Mouse (Mus musculus): ENCODE data around the gene Prkx. TPM values are rescaled to one million over a fixed set of nuclear protein-coding genes. Genes with fewer than 3 reads are reported as not detected.

Prkx gene
- polyA plus RNA-seq, 1 experiment from 2014 or later = 11.9 TPM

- H3K27ac ChIP-seq (replicated peaks) = no peak overlapping the region
- H3K4me2 ChIP-seq (replicated peaks; ENCODE audit: low read depth) = no peak overlapping the region
- H3K4me3 ChIP-seq (ENCODE audit: low read depth, low read length) = no peak overlapping the region
- no peaks in the 10 kb centered on the region for H3K36me3 ChIP-seq (ENCODE audit: control insufficient read depth, insufficient read depth, low read length)
- DNase-seq (ENCODE audit: low spot score) (no peak), ATAC-seq (ENCODE audit: low FRiP score, low TSS enrichment) (no peak)
- H3K27me3 ChIP-seq (ENCODE audit: control insufficient read depth, insufficient read depth, low read length) = no peaks in the 10 kb centered on the region
- H3K4me1 ChIP-seq (replicated peaks; ENCODE audit: control insufficient read depth, insufficient read depth) = no peaks in the 10 kb centered on the region
- no peak overlapping the region for H3K9ac ChIP-seq (ENCODE audit: low read length)
- TF ChIP-seq EP300 (optimal IDR thresholded peaks at IDR 0.05) = no peak
- TF ChIP-seq CTCF (IDR thresholded peaks at IDR 0.05; ENCODE audit: low read depth) = no peak
- no peaks in the 10 kb centered on the region for H3K9me3 ChIP-seq (ENCODE audit: control insufficient read depth, low read length)
Measured at GRCm38 (mm10) chrX:77786354-77786753, 9.7 kb downstream of the Prkx start.

- H3K9ac ChIP-seq (ENCODE audit: low read length) = no peak overlapping the region
- ATAC-seq (ENCODE audit: low FRiP score, low TSS enrichment) = no peak
- no peaks in the 10 kb centered on the region for H3K27me3 ChIP-seq (ENCODE audit: control insufficient read depth, insufficient read depth, low read length)
- H3K9me3 ChIP-seq (ENCODE audit: control insufficient read depth, low read length) = no peaks in the 10 kb centered on the region
- DNase-seq (ENCODE audit: low spot score) = no peak
- no peak overlapping the region for H3K27ac ChIP-seq (replicated peaks)
- TF ChIP-seq CTCF (IDR thresholded peaks at IDR 0.05; ENCODE audit: low read depth) = peak; percentile 51
- no peak for TF ChIP-seq EP300 (optimal IDR thresholded peaks at IDR 0.05)
- no peak overlapping the region for H3K4me2 ChIP-seq (replicated peaks; ENCODE audit: low read depth)
- no peaks in the 10 kb centered on the region for H3K4me1 ChIP-seq (replicated peaks; ENCODE audit: control insufficient read depth, insufficient read depth)
- no peak overlapping the region for H3K4me3 ChIP-seq (ENCODE audit: low read depth, low read length)
- H3K36me3 ChIP-seq (ENCODE audit: control insufficient read depth, insufficient read depth, low read length) = no peaks in the 10 kb centered on the region
Measured at GRCm38 (mm10) chrX:77777822-77778221, 18.3 kb downstream of the Prkx start.

DNA sequence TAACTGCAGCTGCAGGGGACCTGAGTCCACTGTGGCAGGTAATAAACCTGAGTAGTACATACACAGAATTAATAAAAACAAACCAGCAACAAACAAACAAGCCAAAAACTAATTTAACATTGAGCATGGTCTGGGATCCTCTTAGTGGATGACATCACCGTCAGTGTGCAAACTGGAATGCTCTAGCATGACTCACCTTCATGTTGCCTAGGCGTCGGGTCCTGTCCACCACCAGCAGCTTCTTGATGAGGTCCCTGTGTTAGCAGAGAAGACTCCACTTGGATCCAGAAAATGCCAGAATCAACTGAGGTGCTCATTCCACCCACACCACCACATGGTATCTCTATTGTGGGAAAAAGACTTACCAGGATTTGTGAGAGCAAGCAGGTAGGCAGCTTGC is 30.9 kb downstream of the Prkx start:
- Histone ChIP-seq H3K27ac (replicated peaks) (no peak overlapping the region), H3K4me3 (ENCODE audit: low read depth, low read length) (no peak overlapping the region), H3K9me3 (ENCODE audit: control insufficient read depth, low read length) (no peaks in the 10 kb centered on the region), H3K4me1 (replicated peaks; ENCODE audit: control insufficient read depth, insufficient read depth) (no peaks in the 10 kb centered on the region), H3K9ac (ENCODE audit: low read length) (no peak overlapping the region), H3K27me3 (ENCODE audit: control insufficient read depth, insufficient read depth, low read length) (no peaks in the 10 kb centered on the region), H3K36me3 (ENCODE audit: control insufficient read depth, insufficient read depth, low read length) (no peaks in the 10 kb centered on the region), H3K4me2 (replicated peaks; ENCODE audit: low read depth) (no peak overlapping the region)
- no peak for TF ChIP-seq EP300 (optimal IDR thresholded peaks at IDR 0.05)
- TF ChIP-seq CTCF (IDR thresholded peaks at IDR 0.05; ENCODE audit: low read depth) = no peak
- ATAC-seq (ENCODE audit: low FRiP score, low TSS enrichment) (no peak), DNase-seq (ENCODE audit: low spot score) (no peak)
- WGBS = 92% methylated on average over 3 of the region's 3 CpGs

DNA sequence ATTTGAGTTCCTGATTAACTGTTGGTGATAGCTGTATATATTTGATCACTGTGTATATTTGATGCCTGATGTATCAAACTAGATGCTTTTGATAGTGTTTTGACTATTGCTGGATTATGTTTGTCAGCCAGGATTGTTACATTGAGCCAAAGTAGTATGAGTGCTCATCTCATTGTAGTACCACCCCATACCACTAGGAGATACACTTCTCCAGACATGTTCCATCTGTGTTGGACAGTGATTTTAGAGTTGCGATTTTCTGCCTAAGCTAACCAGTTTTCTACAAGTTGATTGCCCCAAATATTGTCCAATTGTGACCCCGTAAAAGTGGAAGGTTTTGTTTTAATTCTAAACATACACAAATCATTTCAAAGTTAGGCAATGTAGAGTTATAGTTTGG is 51.8 kb downstream of the Prkx start:
- WGBS = 61% methylated on average over 2 of the region's 2 CpGs
- Histone ChIP-seq H3K4me2 (replicated peaks; ENCODE audit: low read depth) (no peak overlapping the region), H3K4me3 (ENCODE audit: low read depth, low read length) (no peak overlapping the region), H3K27me3 (ENCODE audit: control insufficient read depth, insufficient read depth, low read length) (no peaks in the 10 kb centered on the region), H3K4me1 (replicated peaks; ENCODE audit: control insufficient read depth, insufficient read depth) (no peaks in the 10 kb centered on the region), H3K27ac (replicated peaks) (no peak overlapping the region), H3K9me3 (ENCODE audit: control insufficient read depth, low read length) (no peaks in the 10 kb centered on the region), H3K36me3 (ENCODE audit: control insufficient read depth, insufficient read depth, low read length) (no peaks in the 10 kb centered on the region), H3K9ac (ENCODE audit: low read length) (no peak overlapping the region)
- DNase-seq (ENCODE audit: low spot score) = no peak
- no peak for ATAC-seq (ENCODE audit: low FRiP score, low TSS enrichment)
- TF ChIP-seq CTCF (IDR thresholded peaks at IDR 0.05; ENCODE audit: low read depth) (peak; percentile 71), EP300 (optimal IDR thresholded peaks at IDR 0.05) (no peak)

DNA sequence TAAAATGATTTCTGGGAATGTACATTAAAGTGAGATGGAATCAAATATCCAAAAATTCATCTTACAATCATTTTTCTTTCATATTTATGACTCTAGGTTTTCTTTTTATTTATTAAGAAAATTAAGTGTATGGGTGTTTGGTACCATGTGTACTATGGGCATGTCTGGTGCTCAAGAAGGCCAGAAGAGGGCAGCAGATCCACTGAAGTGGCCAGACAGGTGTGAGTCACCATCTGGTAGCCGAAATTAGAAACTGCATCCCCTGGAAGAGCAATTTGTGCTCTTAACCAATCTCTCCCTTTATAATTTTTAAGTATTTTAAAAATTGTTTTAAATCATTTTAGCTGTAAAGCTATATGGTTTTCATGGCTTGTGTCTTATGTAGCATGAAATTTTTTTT is 54.7 kb downstream of the Prkx start:
- TF ChIP-seq CTCF (IDR thresholded peaks at IDR 0.05; ENCODE audit: low read depth) (peak; percentile 71), EP300 (optimal IDR thresholded peaks at IDR 0.05) (no peak)
- DNase-seq (ENCODE audit: low spot score) (peak; percentile 14), ATAC-seq (ENCODE audit: low FRiP score, low TSS enrichment) (no peak)
- WGBS = 22% methylated on average over 1 of the region's 1 CpGs
- Histone ChIP-seq H3K27me3 (ENCODE audit: control insufficient read depth, insufficient read depth, low read length) (no peaks in the 10 kb centered on the region), H3K4me3 (ENCODE audit: low read depth, low read length) (no peak overlapping the region), H3K4me2 (replicated peaks; ENCODE audit: low read depth) (no peak overlapping the region), H3K9ac (ENCODE audit: low read length) (no peak overlapping the region), H3K27ac (replicated peaks) (no peak overlapping the region), H3K9me3 (ENCODE audit: control insufficient read depth, low read length) (no peaks in the 10 kb centered on the region), H3K36me3 (ENCODE audit: control insufficient read depth, insufficient read depth, low read length) (no peaks in the 10 kb centered on the region), H3K4me1 (replicated peaks; ENCODE audit: control insufficient read depth, insufficient read depth) (no peaks in the 10 kb centered on the region)

- no peaks in the 10 kb centered on the region for H3K36me3 ChIP-seq (ENCODE audit: control insufficient read depth, insufficient read depth, low read length)
- no peaks in the 10 kb centered on the region for H3K27me3 ChIP-seq (ENCODE audit: control insufficient read depth, insufficient read depth, low read length)
- DNase-seq (ENCODE audit: low spot score) (no peak), ATAC-seq (ENCODE audit: low FRiP score, low TSS enrichment) (no peak)
- no peak overlapping the region for H3K4me3 ChIP-seq (ENCODE audit: low read depth, low read length)
- H3K9ac ChIP-seq (ENCODE audit: low read length) = no peak overlapping the region
- H3K4me2 ChIP-seq (replicated peaks; ENCODE audit: low read depth) = no peak overlapping the region
- WGBS = 70% methylated on average over 9 of the region's 9 CpGs
- no peaks in the 10 kb centered on the region for H3K4me1 ChIP-seq (replicated peaks; ENCODE audit: control insufficient read depth, insufficient read depth)
- H3K27ac ChIP-seq (replicated peaks) = no peak overlapping the region
- no peaks in the 10 kb centered on the region for H3K9me3 ChIP-seq (ENCODE audit: control insufficient read depth, low read length)
- TF ChIP-seq CTCF (IDR thresholded peaks at IDR 0.05; ENCODE audit: low read depth) = no peak
- TF ChIP-seq EP300 (optimal IDR thresholded peaks at IDR 0.05) = no peak
Measured at GRCm38 (mm10) chrX:77733930-77734536, 62.0 kb downstream of the Prkx start.

Data from stomach, postnatal 0 days (tissue).